Mouse (Mus musculus) embryo, embryonic 11.5 days (tissue): ENCODE results near the gene Mvb12b.

Source experiments
- DNase-seq: peaks from one replicate; pipeline ENCODE4 v3.0.0-alpha.2; 2012; ENCODE audit warnings: low read depth, low spot score

Gene Mvb12b

DNA sequence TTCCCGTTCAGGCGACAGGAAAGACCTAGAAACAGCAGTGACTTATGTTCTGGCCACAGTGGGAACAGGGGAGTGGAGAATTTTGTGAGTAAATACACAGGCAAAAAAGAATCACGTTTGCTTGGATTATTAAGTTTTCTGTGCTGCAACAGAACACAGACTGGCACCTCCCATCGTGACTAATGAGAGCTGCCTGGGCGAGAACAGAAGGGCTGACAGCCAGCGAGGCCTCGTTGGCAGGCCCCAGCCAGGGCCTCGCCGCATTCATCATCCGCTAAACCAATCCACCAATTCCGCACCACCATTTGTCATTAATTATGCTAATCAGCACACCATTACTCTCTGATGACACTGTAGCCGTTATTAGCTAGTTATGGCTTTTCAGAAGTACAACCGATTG, 102.2 kb downstream of the Mvb12b start:
- DNase-seq: no peak

GRCm38 (mm10) chr2:33784721-33785120, 103.0 kb downstream of the Mvb12b start:
- no peak for DNase-seq

DNA sequence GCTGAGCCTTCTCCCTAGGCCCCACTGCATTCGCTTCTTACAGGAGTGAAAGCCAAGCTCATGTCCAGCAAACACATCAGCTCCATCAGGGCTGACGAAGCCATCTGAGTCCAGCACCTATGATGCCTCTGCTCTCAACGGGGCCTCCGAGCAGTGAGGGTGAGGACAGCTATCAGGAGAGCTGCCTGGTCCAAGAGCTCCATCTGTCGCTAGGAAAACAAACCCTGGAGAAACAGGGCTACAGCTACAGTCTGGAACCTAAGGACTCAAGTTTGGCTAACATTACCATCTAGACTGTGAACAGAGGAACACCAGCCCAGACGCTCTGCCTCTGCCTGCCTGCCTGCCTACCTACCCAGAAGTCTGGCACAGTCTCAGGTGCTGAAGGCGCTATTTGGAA, 104.3 kb downstream of the Mvb12b start:
- no peak for DNase-seq

DNA sequence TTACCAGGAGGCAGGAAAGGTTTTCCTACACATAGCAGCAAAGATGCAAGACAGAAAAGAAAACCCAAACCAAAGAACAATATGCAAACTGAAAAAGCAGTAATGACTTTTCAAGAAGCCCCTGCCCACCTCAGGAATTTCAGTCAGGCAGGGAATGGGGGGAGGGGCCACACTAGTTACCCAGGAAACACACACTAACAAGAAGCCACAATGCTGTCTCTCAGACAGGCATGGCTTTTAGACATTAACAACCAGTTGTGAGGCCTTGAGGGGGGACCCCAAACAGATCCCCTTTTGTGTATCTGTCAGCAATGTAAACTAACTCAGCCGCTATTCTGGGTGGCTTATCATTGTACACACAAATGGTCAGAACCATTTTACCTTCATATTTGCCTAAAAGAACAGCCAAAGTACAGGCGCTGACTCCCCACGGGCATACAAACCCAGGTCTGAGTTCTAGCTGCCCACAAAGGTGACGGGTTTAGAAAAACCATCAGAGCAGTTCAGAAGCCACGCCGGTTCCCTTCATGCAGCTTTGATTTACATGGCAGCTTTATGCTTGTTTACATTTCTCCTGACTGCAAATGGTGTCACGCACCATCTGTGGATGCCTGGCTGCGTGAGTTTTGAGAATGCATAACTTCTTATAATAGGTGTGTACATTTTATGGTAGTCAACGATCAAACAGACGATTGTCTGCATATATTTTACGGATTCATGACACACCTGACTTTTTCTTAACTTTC, 105.9 kb downstream of the Mvb12b start:
- peak; percentile 60 for DNase-seq

GRCm38 (mm10) chr2:33778466-33778865, 109.3 kb downstream of the Mvb12b start:
- DNase-seq: no peak

GRCm38 (mm10) chr2:33777051-33777450, 110.7 kb downstream of the Mvb12b start:
- DNase-seq: no peak

GRCm38 (mm10) chr2:33774884-33775283, 112.9 kb downstream of the Mvb12b start:
- DNase-seq: no peak

DNA sequence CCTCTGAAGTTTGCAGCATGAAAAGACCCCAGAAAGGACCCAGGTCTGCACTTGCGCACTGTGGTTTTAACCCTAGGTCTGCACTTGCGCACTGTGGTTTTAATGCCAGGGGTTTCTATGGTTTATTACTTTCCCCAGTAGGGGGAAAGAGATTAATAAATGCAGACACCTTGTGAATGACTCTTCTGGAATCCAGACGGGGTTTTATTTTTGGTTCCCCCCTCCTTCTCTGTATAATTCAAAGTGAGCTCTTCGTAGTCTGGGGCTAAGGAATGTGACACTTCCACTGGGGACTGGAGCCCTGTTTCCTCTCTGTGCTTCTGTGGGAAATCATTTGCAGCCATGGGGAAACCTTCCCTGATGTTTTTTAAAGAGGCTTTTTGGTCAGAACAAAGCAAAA, 113.6 kb downstream of the Mvb12b start:
- DNase-seq: no peak

GRCm38 (mm10) chr2:33772439-33772838, 115.3 kb downstream of the Mvb12b start:
- no peak for DNase-seq

DNA sequence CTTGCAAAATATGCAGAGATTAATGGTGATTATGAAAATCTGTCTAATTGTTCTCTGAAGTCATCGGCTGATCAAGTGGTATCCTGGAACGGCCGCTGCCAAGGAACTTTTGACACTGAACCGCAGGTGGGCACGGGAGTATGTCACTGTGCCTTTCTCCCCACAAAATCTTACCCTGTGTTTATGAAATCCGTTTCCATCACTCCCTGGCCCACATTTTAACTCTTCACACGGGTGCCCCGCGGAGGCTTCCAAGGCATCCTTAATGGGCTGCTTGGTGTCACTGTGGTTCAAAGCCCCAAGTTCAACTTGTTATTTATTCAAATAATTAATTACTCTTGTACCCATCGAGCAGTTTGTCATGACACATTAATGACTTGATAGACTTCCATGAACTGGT, 116.4 kb downstream of the Mvb12b start:
- no peak for DNase-seq

DNA sequence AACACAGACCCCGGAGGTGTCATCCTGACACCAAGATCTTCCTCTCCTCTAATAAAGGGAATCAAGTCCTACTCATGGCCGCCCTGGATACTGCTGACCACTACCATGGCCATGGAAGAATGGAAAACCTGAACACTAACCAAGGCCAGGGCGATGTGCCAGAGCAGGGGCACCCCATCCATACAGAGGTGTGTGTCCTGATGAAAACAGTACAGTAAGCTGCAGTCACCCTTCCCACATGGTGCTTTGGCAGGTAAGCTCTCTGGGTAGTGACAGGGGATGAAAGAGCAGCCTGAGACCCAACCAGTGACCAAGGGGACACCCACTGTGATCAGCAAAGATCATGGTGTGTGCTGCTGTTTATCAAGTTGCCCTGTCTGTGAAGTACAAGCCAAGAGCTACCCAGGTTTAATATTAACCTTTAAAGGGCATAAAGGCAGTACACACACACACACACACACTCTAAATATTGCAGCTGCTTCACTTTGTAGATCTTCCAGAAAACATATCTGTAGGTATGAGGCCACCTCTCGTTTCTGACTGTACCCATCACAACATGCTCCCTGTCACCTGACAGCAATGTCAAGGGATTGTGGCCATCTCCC, 117.1 kb downstream of the Mvb12b start:
- DNase-seq: no peak

DNA sequence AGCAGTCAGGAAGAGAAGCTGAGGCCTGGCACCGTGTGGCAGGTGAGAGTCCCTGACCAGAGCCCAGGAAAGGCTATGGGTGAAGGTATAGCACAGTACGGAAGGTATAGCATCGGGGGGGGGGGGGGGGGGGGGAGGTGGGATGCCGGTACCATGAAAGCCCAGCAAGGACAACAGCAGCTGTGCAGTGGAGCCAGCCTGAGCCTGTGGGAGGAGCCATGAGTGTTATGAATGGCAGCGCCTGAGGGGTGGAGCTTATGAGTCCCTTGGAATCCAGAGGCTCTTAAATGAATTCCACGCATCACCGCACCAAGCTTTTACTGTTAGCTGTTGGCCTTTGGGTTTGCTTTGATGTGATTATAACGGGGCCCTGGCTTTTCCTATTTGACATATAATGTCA, 123.3 kb downstream of the Mvb12b start:
- DNase-seq: peak; percentile 20

GRCm38 (mm10) chr2:33762210-33762609, 125.5 kb downstream of the Mvb12b start:
- DNase-seq: no peak

DNA sequence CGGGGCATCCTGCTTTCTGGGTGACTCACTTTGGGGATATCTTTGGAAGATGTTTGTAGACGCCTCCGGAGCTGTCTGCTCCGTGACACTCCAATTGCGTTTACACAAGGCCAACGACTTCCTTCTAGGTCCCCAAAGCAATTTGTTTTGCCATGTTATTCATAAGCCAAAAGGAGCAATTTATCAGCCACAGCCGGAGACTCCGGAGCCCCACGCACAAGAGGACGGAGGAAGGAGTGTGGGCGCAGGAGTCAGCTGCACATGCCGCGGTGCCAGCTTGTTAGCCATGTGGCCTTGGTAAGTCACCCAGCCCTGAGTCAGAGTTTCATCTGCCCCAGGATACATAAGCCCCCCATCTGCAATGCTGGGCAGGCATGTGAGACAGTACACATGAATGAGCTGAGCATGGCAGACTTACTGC, 127.2 kb downstream of the Mvb12b start:
- DNase-seq: no peak

DNA sequence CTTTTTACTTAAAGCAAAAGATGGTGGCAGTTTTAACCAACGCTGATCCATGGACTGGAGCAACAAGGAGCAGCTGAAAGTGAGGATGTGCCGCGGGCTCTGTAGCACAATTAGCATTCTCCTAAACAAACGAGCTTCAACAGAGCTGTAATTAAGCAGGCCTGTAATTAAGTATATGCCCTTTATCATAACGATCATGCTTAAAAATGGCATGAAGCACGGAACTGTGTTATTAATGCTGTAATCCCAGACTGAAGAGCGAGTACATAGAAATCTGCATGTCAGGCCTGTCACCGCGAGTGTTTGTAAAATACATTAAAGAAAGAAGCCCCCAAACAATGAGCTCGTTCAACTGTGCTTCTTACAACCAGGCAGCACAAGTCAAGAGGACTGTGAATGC, 128.3 kb downstream of the Mvb12b start:
- no peak for DNase-seq

DNA sequence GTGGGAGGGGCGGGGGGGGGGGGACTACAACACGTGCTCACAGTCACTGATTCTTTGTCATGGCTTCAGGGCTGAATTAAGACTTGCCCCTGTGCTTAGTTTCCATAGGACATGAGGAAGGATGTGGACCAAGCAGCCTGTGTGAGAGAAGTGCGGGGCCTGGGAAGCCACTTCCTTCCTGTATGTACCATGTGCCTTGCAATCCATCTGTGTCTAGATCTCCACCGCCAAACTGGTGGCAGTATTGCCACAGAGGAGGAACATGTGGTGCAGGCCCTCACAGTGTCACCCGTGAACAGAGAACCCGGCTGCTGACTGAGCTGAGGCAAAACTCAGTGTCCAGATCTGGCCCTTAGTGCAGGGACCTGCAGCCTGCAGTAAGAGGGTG, 132.1 kb downstream of the Mvb12b start:
- no peak for DNase-seq

DNA sequence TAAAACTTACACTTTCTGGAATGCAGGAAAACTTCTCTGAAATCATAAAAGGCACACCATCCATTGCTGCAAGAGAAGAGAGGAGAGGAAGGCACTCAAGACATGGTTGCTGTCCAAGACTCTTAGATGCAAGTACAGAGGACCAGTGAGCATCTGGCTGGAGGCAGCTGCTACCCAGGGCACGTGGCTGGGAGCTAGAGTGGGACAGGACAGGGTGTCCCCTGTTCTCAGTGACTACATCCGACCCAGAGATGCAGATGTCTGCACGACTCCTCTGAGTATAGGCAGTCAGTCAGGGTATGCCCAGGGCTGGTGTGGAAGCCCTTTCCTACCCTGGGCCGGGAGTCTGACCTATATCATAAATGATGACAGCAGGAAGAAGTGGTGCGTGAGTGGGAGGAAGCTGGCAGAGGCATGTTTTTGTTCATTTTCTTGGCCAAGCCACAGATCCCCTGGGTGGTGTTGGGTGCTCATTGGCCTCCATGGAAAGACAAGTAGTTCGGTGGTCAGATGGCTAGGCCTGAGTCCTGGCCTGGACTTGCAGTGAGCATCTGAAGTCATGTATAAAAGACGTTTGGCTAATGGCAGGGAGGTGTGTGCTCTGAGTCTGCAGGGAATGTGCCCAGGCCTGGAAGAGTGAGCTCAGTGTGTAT, 132.6 kb downstream of the Mvb12b start:
- DNase-seq: no peak

- DNase-seq: no peak
Observed at GRCm38 (mm10) chr2:33754317-33754633, 133.5 kb downstream of the Mvb12b start.

DNA sequence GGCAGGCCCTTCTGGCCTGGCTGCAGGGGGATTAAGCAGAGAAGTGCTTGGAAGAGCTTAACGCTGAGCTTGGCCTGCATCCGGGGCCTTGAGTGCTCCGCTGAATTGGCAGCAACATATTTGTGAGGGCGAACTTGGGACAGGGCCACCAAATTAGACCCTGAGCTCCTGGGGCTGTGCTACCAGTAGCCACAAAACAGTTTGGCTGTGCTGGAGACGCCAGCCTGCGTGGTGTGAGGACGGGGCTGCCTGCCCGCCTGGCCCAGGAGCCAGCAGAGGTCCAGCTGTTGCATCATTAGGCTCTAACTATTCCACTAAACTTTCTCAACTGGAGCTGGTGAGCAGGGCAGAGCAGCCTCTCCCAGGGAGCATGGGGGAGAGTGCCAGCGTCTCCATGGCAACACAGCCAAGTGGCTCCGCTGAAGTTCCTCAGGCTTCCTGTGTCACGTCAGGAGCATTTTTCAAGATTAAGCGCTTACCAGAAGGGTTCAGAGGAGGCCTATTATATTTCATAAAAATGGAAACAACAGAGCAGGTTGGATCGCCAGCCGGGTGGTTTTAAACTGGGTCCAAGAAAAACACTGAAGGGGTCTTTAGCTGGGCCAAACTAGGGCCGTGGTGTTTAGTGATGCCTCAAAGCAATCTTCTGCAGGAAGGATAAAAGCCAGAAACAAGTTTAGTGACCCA, 134.0 kb downstream of the Mvb12b start:
- DNase-seq: peak; percentile 67

GRCm38 (mm10) chr2:33750611-33751010, 137.1 kb downstream of the Mvb12b start:
- DNase-seq: no peak

GRCm38 (mm10) chr2:33746471-33746870, 141.3 kb downstream of the Mvb12b start:
- DNase-seq: peak; percentile 84

- no peak for DNase-seq
Observed at GRCm38 (mm10) chr2:33745724-33746123, 142.0 kb downstream of the Mvb12b start.

- DNase-seq: no peak
Observed at GRCm38 (mm10) chr2:33737128-33737527, 150.6 kb downstream of the Mvb12b start.
